Mouse (Mus musculus) liver, adult 2 months (tissue): ENCODE data around the gene Sdc3. TPM values are rescaled to one million over a fixed set of nuclear protein-coding genes. Genes with fewer than 3 reads are reported as not detected.

ENCODE experiments used
- DNase-seq: peaks from one replicate; pipeline ENCODE4 v3.0.0-alpha.2; 2011; ENCODE audit warnings: low read depth, low spot score; ENCODE audit errors: extremely low read depth
- H3K27ac ChIP-seq: fragments of 200-500 bp; replicated peaks from 2 replicates; pipeline ENCODE4 v1.5.1; 2012; ENCODE audit warnings: low read depth, mild to moderate bottlenecking, control low read depth, inconsistent platforms, low read length; ENCODE audit not compliant: insufficient read depth
- H3K27me3 ChIP-seq: fragments of 200-500 bp; 2 replicates; pipeline ENCODE4 v1.6.1; 2012; ENCODE audit warnings: mild to moderate bottlenecking, moderate library complexity, low read length, inconsistent platforms; ENCODE audit not compliant: control insufficient read depth, insufficient read depth
- H3K36me3 ChIP-seq: fragments of 200-500 bp; 2 replicates; pipeline ENCODE4 v1.6.1; 2012; ENCODE audit warnings: low read length, inconsistent platforms; ENCODE audit not compliant: control insufficient read depth, insufficient read depth
- H3K4me1 ChIP-seq: fragments of 200-500 bp; 2 replicates; pipeline ENCODE4 v1.6.1; 2011; ENCODE audit warnings: low read length; ENCODE audit not compliant: control insufficient read depth, insufficient read depth
- H3K4me3 ChIP-seq: fragments of 200-500 bp; 2 replicates; pipeline ENCODE4 v1.5.1; 2011; ENCODE audit warnings: low read depth, mild to moderate bottlenecking, control low read depth, low read length, moderate library complexity; ENCODE audit not compliant: insufficient read depth
- H3K79me2 ChIP-seq: fragments of 200-500 bp; 2 replicates; pipeline ENCODE4 v1.6.1; 2012; ENCODE audit warnings: inconsistent platforms, mild to moderate bottlenecking, low read length, moderate library complexity; ENCODE audit not compliant: control insufficient read depth, insufficient read depth
- H3K9ac ChIP-seq: fragments of 200-500 bp; 2 replicates; pipeline ENCODE4 v1.6.1; 2012; ENCODE audit warnings: low read depth, mild to moderate bottlenecking, control low read depth, inconsistent platforms, low read length
- CTCF ChIP-seq: fragments of 200-500 bp; IDR thresholded peaks from 2 replicates; pipeline ENCODE4 v1.5.1; 2011; ENCODE audit warnings: low read depth, low read length, control low read depth
- POLR2A ChIP-seq: fragments of 200-500 bp; IDR thresholded peaks from 2 replicates; pipeline ENCODE4 v1.6.1; 2011; ENCODE audit warnings: low read length, control low read depth; ENCODE audit not compliant: insufficient read depth; ENCODE audit errors: extremely low read depth
- WGBS: fragments of 180-500 bp; shearing (Covaris S2); methylation state at CpG from one replicate; pipeline ENCODE4 v1.1.7; 2018; 5-methylcytosine and 5-hydroxymethylcytosine counted together
- polyA plus RNA-seq: library from polyadenylated mRNA; depleted of rRNA; stranded (reverse); fragments of >200 nt; gene quantifications from 2 replicates; pipeline ENCODE4 v1.2.3, GENCODE M21; 2012
- total RNA-seq: library from RNA; depleted of rRNA; stranded (reverse); fragments of >200 nt; gene quantifications from 2 replicates; pipeline ENCODE4 v1.2.3, GENCODE M21; 2014

Sdc3 gene
- total and polyA plus RNA-seq, 2 experiments, result 11.1 to 37.1 TPM

DNA sequence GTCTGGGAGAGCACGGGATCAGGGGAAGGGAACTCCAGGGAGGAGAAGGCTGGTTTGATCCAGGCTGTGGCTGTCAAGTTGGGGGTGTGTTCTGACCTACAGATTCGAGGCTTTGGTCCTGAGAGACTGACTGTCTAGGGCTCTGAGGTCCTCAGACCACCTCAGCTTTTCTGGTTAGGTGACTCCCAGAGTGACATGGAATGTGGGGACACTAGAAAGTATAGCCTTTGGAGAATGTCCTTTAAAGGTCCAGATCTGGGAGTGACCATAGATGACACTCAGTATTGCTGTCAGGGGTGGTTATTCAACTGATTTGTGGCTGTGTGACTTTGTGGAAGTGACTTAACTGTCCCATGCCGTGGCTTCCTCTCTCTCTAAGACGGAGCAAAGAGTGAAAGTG, 2.4 kb downstream of the Sdc3 start:
- H3K27ac ChIP-seq, result peak overlapping the region; percentile 28; the same call in 1 of the 2 replicates
- TF ChIP-seq CTCF (no peak), POLR2A (no peak)
- no peaks in the 10 kb centered on the region for H3K27me3 ChIP-seq

DNA sequence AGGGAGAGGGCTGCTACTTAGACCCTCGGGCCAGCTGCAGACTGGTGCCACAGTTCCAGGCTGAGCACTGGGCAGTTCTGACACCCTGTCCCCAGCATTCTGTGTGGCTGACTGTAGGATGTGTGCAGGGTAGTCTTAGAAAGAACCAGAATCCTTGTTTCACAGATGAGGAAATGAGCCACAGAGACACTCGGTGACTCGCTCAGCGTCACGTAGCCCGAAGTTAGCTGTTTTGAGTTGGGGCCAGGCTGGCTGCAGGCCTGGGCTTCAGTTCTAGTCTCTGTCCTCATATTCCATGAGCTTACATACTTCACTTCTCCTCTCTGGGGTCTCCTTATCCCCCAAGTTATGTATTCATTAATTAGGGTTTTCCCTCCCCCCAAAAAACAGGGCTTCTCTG, 3.6 kb downstream of the Sdc3 start:
- Histone ChIP-seq H3K9ac (peak overlapping the region; percentile 42; the same call in 1 of the 2 replicates), H3K79me2 (peaks cover 9% of the 10 kb centered on the region; the same call in 1 of the 2 replicates), H3K27ac (peak overlapping the region; percentile 49), H3K27me3 (no peaks in the 10 kb centered on the region), H3K4me3 (no peak overlapping the region), H3K4me1 (peaks cover 10% of the 10 kb centered on the region; the same call in 1 of the 2 replicates), H3K36me3 (no peaks in the 10 kb centered on the region)
- TF ChIP-seq CTCF, result no peak
- no peak for TF ChIP-seq POLR2A
- DNase-seq, result no peak
- 70% methylated on average over 6 of the region's 6 CpGs for WGBS

More for the DNA sequence above, 2.4 kb downstream of the Sdc3 start:
- H3K4me3 ChIP-seq, result no peak overlapping the region
- no peaks in the 10 kb centered on the region for H3K36me3 ChIP-seq
- no peak for DNase-seq
- H3K9ac ChIP-seq, result peak overlapping the region; percentile 42
- peaks cover 10% of the 10 kb centered on the region; the same call in 1 of the 2 replicates for H3K4me1 ChIP-seq
- peaks cover 9% of the 10 kb centered on the region; the same call in 1 of the 2 replicates for H3K79me2 ChIP-seq
- 32% methylated on average over 4 of the region's 4 CpGs for WGBS

DNA sequence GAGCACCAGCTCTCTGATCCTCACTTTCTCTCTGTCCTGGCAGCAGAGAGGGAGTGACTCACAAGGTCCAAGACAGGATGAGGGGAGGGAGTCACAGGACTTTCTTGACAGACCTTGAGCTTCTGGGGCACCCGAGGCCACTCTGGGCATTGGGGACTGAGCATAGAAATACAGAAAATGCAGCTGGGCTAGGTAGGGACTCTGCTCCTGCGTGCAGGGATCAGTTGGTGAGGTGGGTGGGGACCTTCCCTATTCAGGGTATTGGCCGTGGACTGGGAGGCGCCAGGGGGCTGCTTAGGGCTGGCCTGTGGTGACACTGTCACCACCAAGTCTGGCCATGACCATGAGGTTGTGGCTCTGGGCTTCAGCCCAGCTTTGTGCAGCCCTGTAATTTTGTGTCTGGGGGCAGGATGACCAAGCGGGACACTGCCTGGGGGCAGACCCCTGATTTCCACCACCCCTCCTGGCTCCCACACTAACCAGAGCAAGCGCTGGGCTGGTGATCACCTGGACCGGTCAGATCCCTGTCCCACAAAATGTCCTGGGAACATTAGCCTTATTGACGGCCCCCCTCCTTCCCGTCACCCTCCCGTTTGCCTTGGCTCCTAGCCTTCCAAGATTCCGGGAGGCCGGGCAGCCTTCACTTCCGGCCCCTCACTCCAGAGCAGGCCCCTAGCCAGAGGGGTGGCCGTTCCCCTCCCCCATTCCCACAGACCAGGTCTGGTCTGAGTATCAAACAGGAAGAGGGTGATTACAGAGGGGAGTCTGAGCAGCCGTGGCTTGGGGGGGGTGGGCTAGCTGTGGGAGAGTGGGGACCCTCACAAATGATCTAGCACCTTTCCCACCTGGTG, 5.1 kb downstream of the Sdc3 start:
- H3K4me3 ChIP-seq, result peak overlapping the region; percentile 36; the same call in 1 of the 2 replicates
- H3K36me3 ChIP-seq, result no peaks in the 10 kb centered on the region
- H3K79me2 ChIP-seq, result peaks cover 9% of the 10 kb centered on the region; the same call in 1 of the 2 replicates
- WGBS, result 40% methylated on average over 15 of the region's 15 CpGs
- H3K4me1 ChIP-seq, result peaks cover 10% of the 10 kb centered on the region; the same call in 1 of the 2 replicates
- TF ChIP-seq CTCF (no peak), POLR2A (no peak)
- DNase-seq, result no peak
- H3K27me3 ChIP-seq, result no peaks in the 10 kb centered on the region
- H3K27ac ChIP-seq, result peak overlapping the region; percentile 70
- H3K9ac ChIP-seq, result peak overlapping the region; percentile 10

DNA sequence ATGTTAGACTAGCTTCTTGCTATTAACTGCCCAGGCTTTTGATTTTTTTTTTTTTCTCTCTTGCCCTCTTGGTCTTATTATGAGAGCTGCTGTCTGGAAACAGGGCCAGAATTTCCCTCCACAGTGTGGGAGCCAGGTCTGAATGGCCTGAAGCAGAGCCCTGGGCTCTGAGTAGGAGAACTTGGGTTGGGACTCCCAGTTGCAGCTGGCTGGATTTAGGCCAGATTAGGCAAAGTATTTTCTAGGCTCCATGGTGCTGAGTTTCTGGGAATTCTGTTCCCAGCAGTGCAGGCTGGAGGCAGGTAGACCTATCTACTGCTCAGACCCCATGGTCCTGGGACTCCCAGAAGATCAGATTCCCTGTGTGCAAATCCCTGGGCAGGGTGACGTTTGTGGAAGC, 6.1 kb downstream of the Sdc3 start:
- no peaks in the 10 kb centered on the region for H3K36me3 ChIP-seq
- no peak for DNase-seq
- H3K9ac ChIP-seq, result no peak overlapping the region
- no peak for TF ChIP-seq POLR2A
- TF ChIP-seq CTCF, result no peak
- H3K27ac ChIP-seq, result peak overlapping the region; percentile 70
- no peak overlapping the region for H3K4me3 ChIP-seq
- H3K79me2 ChIP-seq, result peaks cover under 1% of the 10 kb centered on the region; the same call in 1 of the 2 replicates
- H3K4me1 ChIP-seq, result peaks cover 10% of the 10 kb centered on the region; the same call in 1 of the 2 replicates
- H3K27me3 ChIP-seq, result no peaks in the 10 kb centered on the region
- 56% methylated on average over 1 of the region's 1 CpGs for WGBS

DNA sequence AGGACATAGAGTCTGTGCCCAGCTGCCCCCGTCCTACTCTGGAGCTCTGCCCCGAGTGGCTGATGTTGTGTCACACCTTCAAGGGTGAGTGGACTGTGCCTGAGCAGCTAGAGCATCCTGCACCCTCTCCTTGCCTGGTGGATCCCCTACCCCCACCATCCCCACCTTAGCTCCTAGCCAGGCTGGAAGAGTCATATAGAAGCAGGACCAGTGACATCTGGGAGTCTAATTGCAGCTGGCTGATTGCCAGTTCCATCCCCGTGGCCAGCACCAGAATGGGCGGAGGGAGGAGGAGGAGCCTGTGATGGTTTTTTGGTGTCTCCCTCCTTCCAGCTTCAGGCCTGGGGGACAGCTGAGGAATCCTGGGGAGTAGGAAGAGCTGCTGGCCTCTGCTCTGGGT, 6.8 kb downstream of the Sdc3 start:
- DNase-seq, result no peak
- TF ChIP-seq POLR2A (no peak), CTCF (no peak)
- Histone ChIP-seq H3K27ac (peak overlapping the region; percentile 70), H3K27me3 (no peaks in the 10 kb centered on the region), H3K36me3 (no peaks in the 10 kb centered on the region), H3K9ac (peak overlapping the region; percentile 39; the same call in 1 of the 2 replicates), H3K79me2 (no peaks in the 10 kb centered on the region; the same call in 1 of the 2 replicates), H3K4me3 (no peak overlapping the region), H3K4me1 (peaks cover 10% of the 10 kb centered on the region; the same call in 1 of the 2 replicates)
- 42% methylated on average over 4 of the region's 4 CpGs for WGBS
